Mouse (Mus musculus): ENCODE data around the gene Ctf2.
"Not testable (repeated sequence)": the region's sequence is repeated elsewhere in the genome, so short reads cannot be mapped to it uniquely, and the experiment has no call there.

The Ctf2 gene

GRCm38 (mm10) chr7:127714816-127715215 is 17.1 kb downstream of the Ctf2 start:
- in situ Hi-C loops (cut with MseI, MboI), result no loop called here

- in situ Hi-C loops (cut with MseI, MboI), result no loop called here
Measured at GRCm38 (mm10) chr7:127712461-127713385, 19.2 kb downstream of the Ctf2 start, which contains the start of gene Ctf1. Gene Ctf1, plus strand, starts transcription at chr7:127712736.

GRCm38 (mm10) chr7:127711456-127711855 is 20.5 kb downstream of the Ctf2 start:
- in situ Hi-C loops (cut with MseI, MboI), result no loop called here

- in situ Hi-C loops (cut with MseI, MboI), result no loop called here
Measured at GRCm38 (mm10) chr7:127711031-127711430, 20.9 kb downstream of the Ctf2 start.

GRCm38 (mm10) chr7:127709261-127709979 is 22.5 kb downstream of the Ctf2 start:
- in situ Hi-C loops (cut with MseI, MboI), result no loop called here

GRCm38 (mm10) chr7:127708207-127709078 is 23.5 kb downstream of the Ctf2 start, which contains the start of gene Bcl7c:
Gene Bcl7c, minus strand, starts transcription at chr7:127708933.
- in situ Hi-C loops (cut with MseI, MboI), result no loop called here

- in situ Hi-C loops (cut with MseI, MboI), result no loop called here
Measured at GRCm38 (mm10) chr7:127707957-127708206, 24.1 kb downstream of the Ctf2 start.

GRCm38 (mm10) chr7:127707045-127707956 is 24.7 kb downstream of the Ctf2 start:
- in situ Hi-C loops (cut with MseI, MboI), result no loop called here

GRCm38 (mm10) chr7:127705706-127706105 is 26.3 kb downstream of the Ctf2 start:
- in situ Hi-C loops (cut with MseI, MboI), result no loop called here

- in situ Hi-C loops (cut with MseI, MboI), result no loop called here
Measured at GRCm38 (mm10) chr7:127704598-127704997, 27.4 kb downstream of the Ctf2 start.

GRCm38 (mm10) chr7:127703561-127704178 is 28.3 kb downstream of the Ctf2 start:
- in situ Hi-C loops (cut with MseI, MboI), result no loop called here

GRCm38 (mm10) chr7:127700712-127701331 is 31.1 kb downstream of the Ctf2 start:
- in situ Hi-C loops (cut with MseI, MboI), result no loop called here

- in situ Hi-C loops (cut with MseI, MboI), result no loop called here
Measured at GRCm38 (mm10) chr7:127698986-127699385, 33.0 kb downstream of the Ctf2 start.

- in situ Hi-C loops (cut with MseI, MboI), result not testable (repeated sequence)
Measured at GRCm38 (mm10) chr7:127693730-127694129, 38.2 kb downstream of the Ctf2 start.

- in situ Hi-C loops (cut with MseI, MboI), result no loop called here
Measured at GRCm38 (mm10) chr7:127693290-127693689, 38.7 kb downstream of the Ctf2 start.

- in situ Hi-C loops (cut with MseI, MboI), result no loop called here
Measured at GRCm38 (mm10) chr7:127691221-127691989, 40.6 kb downstream of the Ctf2 start.

- in situ Hi-C loops (cut with MseI, MboI), result no loop called here
Measured at GRCm38 (mm10) chr7:127689626-127690280, 42.2 kb downstream of the Ctf2 start.

- in situ Hi-C loops (cut with MseI, MboI), result no loop called here
Measured at GRCm38 (mm10) chr7:127688935-127689334, 43.0 kb downstream of the Ctf2 start.
